Mouse (Mus musculus) lung, embryonic 16.5 days (tissue): ENCODE data around the gene Stom. TPM values are rescaled to one million over a fixed set of nuclear protein-coding genes. Genes with fewer than 3 reads are reported as not detected.

Experiments
- ATAC-seq: fragments of 200-750 bp; cut with Nextera tagmentation; 2 replicates; pipeline ENCODE4 v1.8.0; 2017; ENCODE audit warnings: low read depth, mild to moderate bottlenecking, moderate library complexity
- H3K27ac ChIP-seq: fragments of 300-500 bp; sonication (generic); 2 replicates; pipeline ENCODE4 v1.5.1; 2014; ENCODE audit warnings: mild to moderate bottlenecking, control low read depth, low read length
- H3K27me3 ChIP-seq: fragments of 300-500 bp; sonication (generic); 2 replicates; pipeline ENCODE4 v1.6.1; 2014; ENCODE audit warnings: low read depth, low read length, mixed read lengths; ENCODE audit not compliant: control insufficient read depth, insufficient read depth
- H3K36me3 ChIP-seq: fragments of 300-500 bp; sonication (generic); 2 replicates; pipeline ENCODE4 v1.6.1; 2014; ENCODE audit warnings: low read length; ENCODE audit not compliant: control insufficient read depth, insufficient read depth
- H3K4me1 ChIP-seq: fragments of 300-500 bp; sonication (generic); replicated peaks from 2 replicates; pipeline ENCODE4 v1.6.1; 2014; ENCODE audit warnings: low read length, mixed read lengths; ENCODE audit not compliant: control insufficient read depth, insufficient read depth
- H3K4me2 ChIP-seq: fragments of 300-500 bp; sonication (generic); 2 replicates; pipeline ENCODE4 v1.6.1; 2014; ENCODE audit warnings: low read depth, low read length, control low read depth
- H3K4me3 ChIP-seq: fragments of 300-500 bp; sonication (generic); 2 replicates; pipeline ENCODE4 v1.5.1; 2014; ENCODE audit warnings: mild to moderate bottlenecking, low read length, control low read depth
- H3K9ac ChIP-seq: fragments of 300-500 bp; sonication (generic); 2 replicates; pipeline ENCODE4 v1.6.1; 2014; ENCODE audit warnings: low read length, control low read depth
- H3K9me3 ChIP-seq: fragments of 300-500 bp; sonication (generic); 2 replicates; pipeline ENCODE4 v1.6.1; 2016; ENCODE audit warnings: low read length; ENCODE audit not compliant: control insufficient read depth
- WGBS: fragments of 180-500 bp; shearing (Covaris S2); extraction: QIAGEN DNeasy Blood & Tissue Kit; methylation state at CpG from one replicate; pipeline ENCODE4 v1.1.7; 2014; 5-methylcytosine and 5-hydroxymethylcytosine counted together
- polyA plus RNA-seq: library from polyadenylated mRNA; unstranded; fragments of >200 nt; fragmentation: Nextera tagmentation; extraction: Ambion mirVana; gene quantifications from 2 replicates; pipeline ENCODE4 v1.2.1, GENCODE M21; 2015

The Stom gene
- polyA plus RNA-seq, 1 experiment from 2014 or later = 67.1 TPM

GRCm38 (mm10) chr2:35287017-35287620 lies 49.7 kb downstream of the Stom start:
- Histone ChIP-seq H3K36me3 (peaks cover 11% of the 10 kb centered on the region), H3K27me3 (no peaks in the 10 kb centered on the region), H3K4me1 (peaks cover 27% of the 10 kb centered on the region), H3K9ac (no peak overlapping the region), H3K4me2 (no peak overlapping the region), H3K9me3 (no peaks in the 10 kb centered on the region), H3K27ac (peak overlapping the region; percentile 87), H3K4me3 (no peak overlapping the region)
- 61% methylated on average over 12 of the region's 12 CpGs for WGBS
- ATAC-seq = peak; percentile 85

- no peaks in the 10 kb centered on the region for H3K9me3 ChIP-seq
- H3K4me1 ChIP-seq = peaks cover 33% of the 10 kb centered on the region
- 56% methylated on average over 5 of the region's 5 CpGs for WGBS
- H3K4me2 ChIP-seq = no peak overlapping the region
- H3K27me3 ChIP-seq = no peaks in the 10 kb centered on the region; the same call in 1 of the 2 replicates
- ATAC-seq = no peak
- no peaks in the 10 kb centered on the region for H3K36me3 ChIP-seq
- no peak overlapping the region for H3K9ac ChIP-seq
- no peak overlapping the region; the same call in 1 of the 2 replicates for H3K27ac ChIP-seq
- no peak overlapping the region for H3K4me3 ChIP-seq
Observed at GRCm38 (mm10) chr2:35285209-35285608, 51.6 kb downstream of the Stom start.

GRCm38 (mm10) chr2:35283997-35284396 lies 52.8 kb downstream of the Stom start:
- WGBS = 69% methylated on average over 4 of the region's 4 CpGs
- no peak overlapping the region for H3K4me2 ChIP-seq

GRCm38 (mm10) chr2:35282214-35282613 lies 54.6 kb downstream of the Stom start:
- H3K27me3 ChIP-seq = no peaks in the 10 kb centered on the region; the same call in 1 of the 2 replicates
- WGBS = 3% methylated on average over 32 of the region's 32 CpGs
- H3K9ac ChIP-seq = peak overlapping the region; percentile 68
- no peak overlapping the region for H3K27ac ChIP-seq
- H3K4me1 ChIP-seq = peaks cover 40% of the 10 kb centered on the region
- H3K4me2 ChIP-seq = peak overlapping the region; percentile 76
- H3K36me3 ChIP-seq = no peaks in the 10 kb centered on the region
- peak overlapping the region; percentile 57 for H3K4me3 ChIP-seq
- peak; percentile 35 for ATAC-seq
- no peaks in the 10 kb centered on the region for H3K9me3 ChIP-seq

More at GRCm38 (mm10) chr2:35283997-35284396, 52.8 kb downstream of the Stom start:
- no peaks in the 10 kb centered on the region for H3K9me3 ChIP-seq
- H3K27ac ChIP-seq = no peak overlapping the region
- H3K27me3 ChIP-seq = no peaks in the 10 kb centered on the region; the same call in 1 of the 2 replicates
- H3K36me3 ChIP-seq = no peaks in the 10 kb centered on the region
- no peak overlapping the region for H3K9ac ChIP-seq
- ATAC-seq = no peak
- H3K4me1 ChIP-seq = peaks cover 30% of the 10 kb centered on the region
- no peak overlapping the region for H3K4me3 ChIP-seq

GRCm38 (mm10) chr2:35280001-35280400 lies 56.8 kb downstream of the Stom start:
- Histone ChIP-seq H3K9ac (no peak overlapping the region), H3K27me3 (no peaks in the 10 kb centered on the region; the same call in 1 of the 2 replicates), H3K27ac (no peak overlapping the region), H3K4me1 (peaks cover 40% of the 10 kb centered on the region), H3K4me3 (no peak overlapping the region), H3K9me3 (no peaks in the 10 kb centered on the region), H3K4me2 (no peak overlapping the region), H3K36me3 (no peaks in the 10 kb centered on the region)
- no peak for ATAC-seq
- WGBS = 58% methylated on average over 3 of the region's 3 CpGs

- Histone ChIP-seq H3K36me3 (no peaks in the 10 kb centered on the region), H3K4me1 (peaks cover 33% of the 10 kb centered on the region), H3K9ac (no peak overlapping the region), H3K27ac (peak overlapping the region; percentile 93), H3K4me3 (no peak overlapping the region), H3K27me3 (no peaks in the 10 kb centered on the region; the same call in 1 of the 2 replicates), H3K4me2 (no peak overlapping the region), H3K9me3 (no peaks in the 10 kb centered on the region)
- ATAC-seq = peak; percentile 26; the same call in 1 of the 2 replicates
- 68% methylated on average over 7 of the region's 7 CpGs for WGBS
Observed at GRCm38 (mm10) chr2:35278371-35279210, 58.2 kb downstream of the Stom start.

GRCm38 (mm10) chr2:35277686-35278085 lies 59.1 kb downstream of the Stom start:
- H3K9ac ChIP-seq = no peak overlapping the region; the same call in 1 of the 2 replicates
- no peak overlapping the region for H3K4me3 ChIP-seq
- H3K4me2 ChIP-seq = no peak overlapping the region
- H3K9me3 ChIP-seq = no peaks in the 10 kb centered on the region
- ATAC-seq = peak; percentile 77
- H3K27ac ChIP-seq = peak overlapping the region; percentile 93
- no peaks in the 10 kb centered on the region for H3K36me3 ChIP-seq
- H3K4me1 ChIP-seq = peaks cover 40% of the 10 kb centered on the region
- H3K27me3 ChIP-seq = no peaks in the 10 kb centered on the region; the same call in 1 of the 2 replicates
- WGBS = 40% methylated on average over 3 of the region's 3 CpGs

- Histone ChIP-seq H3K4me3 (no peak overlapping the region), H3K27me3 (no peaks in the 10 kb centered on the region), H3K9ac (no peak overlapping the region), H3K36me3 (no peaks in the 10 kb centered on the region), H3K27ac (peak overlapping the region; percentile 84), H3K4me2 (no peak overlapping the region), H3K9me3 (no peaks in the 10 kb centered on the region), H3K4me1 (peaks cover 56% of the 10 kb centered on the region)
- peak; percentile 75 for ATAC-seq
- 24% methylated on average over 2 of the region's 2 CpGs for WGBS
Observed at GRCm38 (mm10) chr2:35273536-35273935, 63.2 kb downstream of the Stom start.

GRCm38 (mm10) chr2:35272881-35273280 lies 63.9 kb downstream of the Stom start:
- no peaks in the 10 kb centered on the region for H3K27me3 ChIP-seq
- peak overlapping the region; percentile 84 for H3K27ac ChIP-seq
- 77% methylated on average over 6 of the region's 6 CpGs for WGBS
- H3K9ac ChIP-seq = no peak overlapping the region
- ATAC-seq = no peak
- H3K36me3 ChIP-seq = no peaks in the 10 kb centered on the region
- no peak overlapping the region for H3K4me2 ChIP-seq
- H3K9me3 ChIP-seq = no peaks in the 10 kb centered on the region
- H3K4me3 ChIP-seq = no peak overlapping the region
- peaks cover 58% of the 10 kb centered on the region for H3K4me1 ChIP-seq
